Mouse (Mus musculus) ES-CJ7 (cell line): ENCODE measurements around the gene Sfswap.

ENCODE experiments used
- DNase-seq: peaks from one replicate; pipeline ENCODE4 v3.0.0; 2011; ENCODE audit warnings: low read depth, low spot score

Sfswap gene

GRCm38 (mm10) chr5:129529571-129529970 lies 28.6 kb downstream of the Sfswap start:
- DNase-seq = no peak

DNA sequence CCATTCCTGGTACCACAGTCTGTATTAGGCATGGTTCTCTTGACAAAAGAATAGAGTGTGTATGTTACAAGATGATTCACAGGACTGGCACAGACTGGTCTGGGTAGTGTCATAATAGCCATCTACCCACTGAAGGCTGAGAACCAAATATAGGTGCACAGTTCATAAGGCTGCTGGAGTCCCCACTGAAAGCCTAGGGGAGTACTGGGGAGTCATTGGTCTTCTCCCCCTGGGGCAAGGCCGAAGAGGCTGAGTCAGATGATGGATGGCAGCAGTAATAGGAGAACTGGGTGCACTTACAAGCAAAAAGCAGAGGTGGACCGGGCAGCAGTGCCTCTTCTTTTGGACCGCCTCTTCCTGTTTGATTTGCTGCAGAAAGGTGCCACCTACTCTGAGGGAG lies 32.7 kb downstream of the Sfswap start:
- no peak for DNase-seq

GRCm38 (mm10) chr5:129534500-129534899 lies 33.5 kb downstream of the Sfswap start:
- no peak for DNase-seq

- no peak for DNase-seq
Observed at GRCm38 (mm10) chr5:129535021-129535420, 34.0 kb downstream of the Sfswap start.

GRCm38 (mm10) chr5:129535431-129535830 lies 34.4 kb downstream of the Sfswap start:
- no peak for DNase-seq

- no peak for DNase-seq
Observed at GRCm38 (mm10) chr5:129538826-129539225, 37.8 kb downstream of the Sfswap start.

GRCm38 (mm10) chr5:129542236-129542635 lies 41.2 kb downstream of the Sfswap start:
- peak; percentile 32 for DNase-seq

DNA sequence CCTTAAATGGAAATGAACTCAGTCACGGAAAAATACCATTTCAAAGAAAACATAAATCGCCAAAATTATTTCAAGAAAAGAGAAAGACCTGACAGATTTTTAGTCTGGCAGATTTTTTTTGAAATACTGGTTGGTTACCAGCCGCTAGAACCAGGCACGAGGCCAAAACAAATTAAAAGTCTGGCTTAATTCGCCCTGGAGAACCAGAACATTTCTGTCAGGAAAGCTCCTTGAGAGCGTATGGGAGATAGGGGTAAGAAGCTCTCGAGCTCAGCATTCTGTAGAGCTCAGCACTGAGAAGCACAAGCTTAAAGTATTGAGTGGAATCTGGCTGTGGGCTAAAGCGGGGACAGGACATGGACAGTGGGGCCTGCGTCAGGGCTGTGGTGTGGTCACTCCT lies 44.8 kb downstream of the Sfswap start:
- no peak for DNase-seq

GRCm38 (mm10) chr5:129549716-129550115 lies 48.7 kb downstream of the Sfswap start:
- DNase-seq = no peak

DNA sequence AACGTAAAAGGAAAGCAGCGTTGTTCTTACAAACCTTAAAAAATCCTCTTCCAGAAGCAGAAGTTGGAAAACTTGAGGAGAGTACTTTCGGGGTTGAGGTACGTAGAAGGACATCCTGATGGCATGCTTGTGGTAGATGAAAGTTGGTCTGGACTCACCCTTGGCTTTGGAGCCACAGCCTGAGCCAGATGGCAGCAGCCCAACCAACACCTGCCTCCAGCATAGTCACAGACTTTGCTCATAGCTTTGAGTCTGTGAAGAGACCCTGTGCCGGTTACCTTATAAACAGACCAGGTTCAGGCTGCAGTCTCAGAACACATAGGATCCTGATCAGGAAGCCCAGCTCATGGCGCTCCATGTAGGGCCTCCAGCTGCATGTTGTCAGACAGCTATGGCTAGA lies 49.8 kb downstream of the Sfswap start:
- no peak for DNase-seq

DNA sequence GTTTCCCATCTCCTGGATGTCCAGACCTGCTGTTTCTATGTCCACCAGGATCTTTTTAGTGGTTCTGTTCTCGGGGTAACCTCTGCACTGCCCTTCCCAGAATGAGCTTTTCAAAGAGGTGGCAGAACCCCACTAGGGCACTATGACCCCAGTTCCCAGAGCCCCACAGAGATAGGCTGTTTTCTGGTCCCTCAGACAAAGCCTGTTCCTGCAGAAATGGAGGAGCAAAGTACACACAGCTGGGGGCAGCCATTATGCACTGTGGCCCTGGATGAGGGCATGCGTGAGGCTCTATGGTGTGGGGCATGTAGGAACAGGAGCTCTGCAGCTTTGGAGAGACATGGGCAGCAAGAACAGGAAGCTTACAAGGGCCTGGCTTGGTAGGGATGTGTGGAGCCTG lies 51.0 kb downstream of the Sfswap start:
- DNase-seq = no peak

DNA sequence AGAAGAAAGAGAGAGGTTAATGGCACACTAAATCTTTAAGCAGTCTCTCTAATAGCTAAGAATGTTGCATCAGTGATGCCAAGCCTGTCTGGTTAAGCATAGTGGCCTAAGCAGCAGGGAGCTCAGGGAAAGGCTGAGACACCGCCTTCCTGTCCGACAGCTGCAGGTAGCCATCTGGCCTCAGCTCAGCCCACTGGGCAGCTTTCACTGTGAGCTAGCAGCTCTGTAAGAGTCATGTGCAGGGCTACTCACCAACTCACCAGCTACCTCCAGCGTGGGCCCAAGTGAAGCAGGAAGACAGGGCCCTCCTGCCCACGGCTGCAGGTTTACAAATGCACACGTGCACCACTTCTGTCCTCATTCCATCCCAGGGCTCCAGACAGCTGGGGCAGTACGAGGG lies 52.6 kb downstream of the Sfswap start:
- no peak for DNase-seq

- DNase-seq = no peak
Observed at GRCm38 (mm10) chr5:129558591-129558990, 57.6 kb downstream of the Sfswap start.

DNA sequence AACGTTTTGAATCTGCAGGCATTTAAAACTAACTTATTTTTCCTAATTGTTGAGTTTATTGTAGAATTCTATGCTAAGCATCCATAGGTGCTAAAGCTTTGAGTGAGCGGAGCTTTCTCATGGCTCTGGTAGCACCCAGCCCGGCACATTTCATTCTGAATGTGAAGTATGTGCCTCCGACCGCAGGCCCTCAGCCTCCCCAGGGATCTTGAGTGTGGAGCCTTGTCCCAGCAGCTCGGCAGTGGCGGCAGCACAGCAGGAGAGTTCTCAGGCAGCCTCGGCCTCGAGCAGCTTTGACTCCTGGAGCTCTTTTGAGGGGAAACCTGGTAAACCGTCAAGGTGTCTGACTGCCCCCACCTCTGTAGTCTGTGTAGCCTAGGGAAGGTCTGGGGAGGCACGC lies 58.3 kb downstream of the Sfswap start:
- no peak for DNase-seq

GRCm38 (mm10) chr5:129562342-129562741 lies 61.3 kb downstream of the Sfswap start:
- no peak for DNase-seq

DNA sequence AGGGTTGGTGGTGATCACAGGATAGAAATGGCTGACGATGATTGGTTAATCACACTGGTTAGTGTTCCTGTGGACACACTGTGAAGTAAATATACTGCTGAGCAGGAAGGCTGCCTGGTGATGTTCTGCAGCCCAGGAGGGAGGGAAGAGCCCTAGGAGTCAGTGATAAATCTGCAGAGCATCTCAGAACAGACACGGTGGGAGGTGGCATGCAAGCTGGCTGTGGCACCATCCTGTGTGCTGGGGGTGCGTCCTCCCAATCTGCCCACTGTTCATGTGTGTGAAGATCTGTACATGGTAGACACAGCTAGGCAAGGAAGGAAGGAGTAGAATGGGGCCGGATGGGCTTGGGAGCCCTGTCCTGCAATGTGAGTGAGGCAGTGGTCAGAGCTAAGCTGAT lies 67.6 kb downstream of the Sfswap start:
- no peak for DNase-seq

DNA sequence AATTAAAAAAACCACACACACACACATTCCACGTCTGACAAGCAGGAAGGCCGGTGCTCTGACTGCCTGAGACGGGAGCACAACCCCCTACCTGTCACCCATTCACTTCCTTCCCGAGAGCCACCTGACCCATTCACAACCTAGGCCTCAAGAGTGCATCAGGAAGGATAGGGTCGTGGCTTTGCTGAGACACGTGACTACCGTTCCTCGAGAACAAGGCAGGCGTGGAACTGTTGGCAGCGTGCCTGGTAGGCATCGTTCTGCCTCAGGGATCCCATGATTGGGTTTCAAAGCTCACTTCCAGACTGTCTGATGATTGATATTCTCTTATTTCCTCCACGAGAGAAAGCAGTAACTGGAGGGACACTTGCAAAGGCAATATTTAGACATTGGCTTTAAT lies 77.2 kb downstream of the Sfswap start:
- DNase-seq = no peak

DNA sequence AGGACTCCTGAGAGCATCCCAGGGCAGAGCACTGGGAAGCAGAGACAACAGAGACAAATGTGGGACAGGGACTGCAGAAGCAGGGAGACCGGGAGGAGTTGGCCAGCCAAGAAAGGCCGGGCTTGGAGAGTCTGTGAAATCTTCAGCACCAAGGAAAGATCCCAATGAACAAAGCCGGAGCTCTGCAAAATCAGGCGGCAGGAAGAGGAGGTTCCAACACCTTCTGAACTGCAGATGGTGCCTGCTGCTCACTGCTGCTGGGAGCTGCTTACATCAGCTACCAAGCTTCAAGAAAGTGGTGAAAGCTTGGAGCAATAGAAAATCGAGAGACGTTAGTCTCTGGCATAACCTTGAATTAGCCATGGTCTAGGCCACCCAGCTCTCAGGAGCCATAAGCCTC lies 79.0 kb downstream of the Sfswap start:
- DNase-seq = no peak

GRCm38 (mm10) chr5:129580572-129580971 lies 79.6 kb downstream of the Sfswap start:
- no peak for DNase-seq

DNA sequence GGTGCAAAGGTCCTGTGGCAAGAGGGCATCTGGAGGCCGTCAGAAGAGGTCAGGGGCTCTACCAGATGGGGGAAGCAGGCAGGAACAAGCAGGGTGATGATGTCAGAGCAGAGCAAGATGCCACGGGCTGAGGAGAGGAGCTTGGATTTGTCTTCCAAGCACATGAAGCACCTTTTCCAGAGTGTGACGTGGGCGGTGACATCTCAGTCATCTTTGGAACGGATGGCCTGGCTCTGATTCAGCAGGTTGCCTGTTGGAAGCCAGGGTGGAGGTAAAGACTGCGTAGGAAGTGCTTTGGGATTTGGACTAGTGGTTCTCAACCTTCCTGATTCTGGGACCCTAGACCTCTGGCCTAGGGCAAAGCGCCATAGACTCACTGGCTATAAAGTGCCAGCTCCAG lies 80.0 kb downstream of the Sfswap start:
- no peak for DNase-seq

- DNase-seq = no peak
Observed at GRCm38 (mm10) chr5:129583331-129583730, 82.3 kb downstream of the Sfswap start.

GRCm38 (mm10) chr5:129583761-129584582 lies 83.0 kb downstream of the Sfswap start, which contains the start of gene Mmp17:
Mmp17 (plus strand) TSS chr5:129584169.
- DNase-seq = peak; percentile 88
